Mouse (Mus musculus): ENCODE measurements at regions not wholly inside any gene's neighbourhood (a gene's known extent, or its start where the extent isn't known, plus 50 kb on each side); places are given as distances from the start of the nearest gene placed in this dataset.
A peak's percentile ranks its signal among the peaks of the same experiment; 100 is the strongest.

- Histone ChIP-seq H3K4me3 (ENCODE audit: low read depth, low read length) (no peak overlapping the region), H3K9me3 (ENCODE audit: low read length) (no peaks in the 10 kb centered on the region), H3K27me3 (ENCODE audit: insufficient read depth, low read length) (no peaks in the 10 kb centered on the region), H3K4me2 (ENCODE audit: low read depth) (no peak overlapping the region), H3K27ac (ENCODE audit: low read depth, low read length) (no peak overlapping the region), H3K9ac (no peak overlapping the region), H3K36me3 (ENCODE audit: insufficient read depth) (no peaks in the 10 kb centered on the region), H3K4me1 (ENCODE audit: insufficient read depth) (no peaks in the 10 kb centered on the region)
- DNase-seq = no peak
- TF ChIP-seq CTCF (IDR thresholded peaks at IDR 0.05; ENCODE audit: low read depth) = no peak
- WGBS = 85% methylated on average over 11 of the region's 11 CpGs
- ATAC-seq = no peak
Measured at GRCm38 (mm10) chr4:150724823-150725222, 72.8 kb upstream of the Slc45a1 start.

DNA sequence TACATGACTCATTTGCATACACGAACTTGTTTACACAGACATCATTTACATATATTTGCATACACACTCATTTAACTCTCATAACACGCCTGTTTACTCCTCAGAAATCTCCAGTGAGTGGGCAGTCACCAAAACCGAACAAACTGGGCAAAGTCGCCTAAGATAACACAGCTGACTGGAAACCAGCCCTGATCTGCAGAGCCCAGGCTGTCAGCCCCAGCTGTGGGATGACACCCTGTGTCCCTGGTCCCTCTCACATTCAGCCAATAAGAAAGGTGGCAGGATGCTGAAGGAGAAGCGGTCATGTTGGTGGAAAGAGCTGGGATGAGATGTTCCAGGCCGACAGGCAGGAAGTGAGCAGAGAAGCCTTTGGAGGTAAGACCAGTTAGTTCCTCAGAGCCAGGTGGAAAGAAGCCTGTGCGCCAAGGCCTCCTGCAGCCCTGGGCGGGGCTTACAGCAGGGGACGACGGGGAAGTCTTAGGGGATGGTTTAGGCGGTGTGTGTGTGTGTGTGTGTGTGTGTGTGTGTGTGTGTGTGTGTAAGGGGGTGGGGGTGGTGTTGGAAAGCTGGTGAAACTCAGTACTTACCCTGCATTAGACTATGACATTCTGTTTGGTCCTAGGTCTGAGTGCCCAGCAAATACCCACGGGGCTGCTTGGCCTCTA lies 69.8 kb upstream of the Slc45a1 start:
- TF ChIP-seq CTCF (IDR thresholded peaks at IDR 0.05; ENCODE audit: low read depth) = no peak
- Histone ChIP-seq H3K4me3 (ENCODE audit: low read depth, low read length) (no peak overlapping the region), H3K36me3 (ENCODE audit: insufficient read depth) (no peaks in the 10 kb centered on the region), H3K4me2 (ENCODE audit: low read depth) (no peak overlapping the region), H3K9me3 (ENCODE audit: low read length) (no peaks in the 10 kb centered on the region), H3K27ac (ENCODE audit: low read depth, low read length) (no peak overlapping the region), H3K9ac (no peak overlapping the region), H3K4me1 (ENCODE audit: insufficient read depth) (no peaks in the 10 kb centered on the region), H3K27me3 (ENCODE audit: insufficient read depth, low read length) (no peaks in the 10 kb centered on the region)
- WGBS = 40% methylated on average over 12 of the region's 12 CpGs
- DNase-seq (no peak), ATAC-seq (peak; percentile 23; the same call in 1 of the 2 replicates)

GRCm38 (mm10) chr4:150717866-150718265 lies 65.9 kb upstream of the Slc45a1 start:
- Histone ChIP-seq H3K36me3 (ENCODE audit: insufficient read depth) (no peaks in the 10 kb centered on the region), H3K27ac (ENCODE audit: low read depth, low read length) (no peak overlapping the region), H3K9me3 (ENCODE audit: low read length) (no peaks in the 10 kb centered on the region), H3K4me2 (ENCODE audit: low read depth) (no peak overlapping the region), H3K27me3 (ENCODE audit: insufficient read depth, low read length) (no peaks in the 10 kb centered on the region), H3K4me1 (ENCODE audit: insufficient read depth) (no peaks in the 10 kb centered on the region), H3K9ac (no peak overlapping the region), H3K4me3 (ENCODE audit: low read depth, low read length) (no peak overlapping the region)
- TF ChIP-seq CTCF (IDR thresholded peaks at IDR 0.05; ENCODE audit: low read depth) = no peak
- no peak for ATAC-seq
- 72% methylated on average over 7 of the region's 7 CpGs for WGBS
- DNase-seq = no peak

GRCm38 (mm10) chr4:150715051-150715450 lies 63.1 kb upstream of the Slc45a1 start:
- H3K27ac ChIP-seq (ENCODE audit: low read depth, low read length) = no peak overlapping the region
- DNase-seq (no peak), ATAC-seq (no peak)

DNA sequence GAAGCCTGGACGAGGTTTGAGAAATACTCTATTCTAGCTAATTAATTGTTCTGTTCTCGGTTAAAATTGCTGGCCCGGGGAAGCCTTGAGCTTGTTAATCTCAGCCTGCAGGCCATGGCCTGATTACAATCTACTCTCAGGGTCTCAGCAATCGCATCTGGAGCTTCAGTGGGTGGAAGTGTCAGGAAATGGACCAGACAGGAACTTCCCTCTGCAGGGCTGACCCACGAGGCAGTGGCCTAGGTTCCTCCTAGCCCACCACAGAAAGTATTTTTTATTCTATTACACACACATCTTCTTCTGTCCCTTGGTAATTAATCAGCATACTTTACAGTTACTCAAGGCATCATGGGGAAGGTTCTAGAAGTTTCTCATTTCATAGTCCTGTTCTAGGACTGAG lies 61.3 kb upstream of the Slc45a1 start:
- H3K4me2 ChIP-seq (ENCODE audit: low read depth) = no peak overlapping the region
- H3K27me3 ChIP-seq (ENCODE audit: insufficient read depth, low read length) = no peaks in the 10 kb centered on the region
- WGBS = 45% methylated on average over 5 of the region's 5 CpGs
- ATAC-seq = no peak
- H3K4me1 ChIP-seq (ENCODE audit: insufficient read depth) = no peaks in the 10 kb centered on the region
- 0 out of 2 replicates have a peak overlapping the region, but pooled peaks have one; percentile 15 for H3K27ac ChIP-seq (ENCODE audit: low read depth, low read length)
- H3K9ac ChIP-seq = no peak overlapping the region
- no peak overlapping the region for H3K4me3 ChIP-seq (ENCODE audit: low read depth, low read length)
- TF ChIP-seq CTCF (IDR thresholded peaks at IDR 0.05; ENCODE audit: low read depth) = no peak
- no peak for DNase-seq
- no peaks in the 10 kb centered on the region for H3K36me3 ChIP-seq (ENCODE audit: insufficient read depth)
- H3K9me3 ChIP-seq (ENCODE audit: low read length) = no peaks in the 10 kb centered on the region

More at GRCm38 (mm10) chr4:150715051-150715450, 63.1 kb upstream of the Slc45a1 start:
- no peak overlapping the region for H3K9ac ChIP-seq
- no peak for TF ChIP-seq CTCF (IDR thresholded peaks at IDR 0.05; ENCODE audit: low read depth)
- no peaks in the 10 kb centered on the region for H3K9me3 ChIP-seq (ENCODE audit: low read length)
- H3K27me3 ChIP-seq (ENCODE audit: insufficient read depth, low read length) = no peaks in the 10 kb centered on the region
- 83% methylated on average over 2 of the region's 2 CpGs for WGBS
- no peaks in the 10 kb centered on the region for H3K36me3 ChIP-seq (ENCODE audit: insufficient read depth)
- H3K4me1 ChIP-seq (ENCODE audit: insufficient read depth) = no peaks in the 10 kb centered on the region
- H3K4me2 ChIP-seq (ENCODE audit: low read depth) = no peak overlapping the region
- no peak overlapping the region for H3K4me3 ChIP-seq (ENCODE audit: low read depth, low read length)

- no peak for DNase-seq
- WGBS = 52% methylated on average over 10 of the region's 10 CpGs
- TF ChIP-seq CTCF (IDR thresholded peaks at IDR 0.05; ENCODE audit: low read depth) = no peak
Measured at GRCm38 (mm10) chr4:150712856-150713255, 60.9 kb upstream of the Slc45a1 start.

GRCm38 (mm10) chr4:150711646-150712045 lies 59.7 kb upstream of the Slc45a1 start:
- Histone ChIP-seq H3K9me3 (ENCODE audit: low read length) (no peaks in the 10 kb centered on the region), H3K4me3 (ENCODE audit: low read depth, low read length) (no peak overlapping the region), H3K27ac (ENCODE audit: low read depth, low read length) (no peak overlapping the region), H3K36me3 (ENCODE audit: insufficient read depth) (no peaks in the 10 kb centered on the region), H3K9ac (no peak overlapping the region), H3K27me3 (ENCODE audit: insufficient read depth, low read length) (no peaks in the 10 kb centered on the region), H3K4me1 (ENCODE audit: insufficient read depth) (no peaks in the 10 kb centered on the region), H3K4me2 (ENCODE audit: low read depth) (no peak overlapping the region)
- DNase-seq (no peak), ATAC-seq (no peak)
- TF ChIP-seq CTCF (IDR thresholded peaks at IDR 0.05; ENCODE audit: low read depth) = no peak
- 86% methylated on average over 6 of the region's 6 CpGs for WGBS

More at GRCm38 (mm10) chr4:150712856-150713255, 60.9 kb upstream of the Slc45a1 start:
- H3K4me3 ChIP-seq (ENCODE audit: low read depth, low read length) = no peak overlapping the region
- no peaks in the 10 kb centered on the region for H3K36me3 ChIP-seq (ENCODE audit: insufficient read depth)
- no peak overlapping the region for H3K4me2 ChIP-seq (ENCODE audit: low read depth)
- no peaks in the 10 kb centered on the region for H3K27me3 ChIP-seq (ENCODE audit: insufficient read depth, low read length)
- no peaks in the 10 kb centered on the region for H3K4me1 ChIP-seq (ENCODE audit: insufficient read depth)
- 0 out of 2 replicates have a peak overlapping the region, but pooled peaks have one; percentile 15 for H3K27ac ChIP-seq (ENCODE audit: low read depth, low read length)
- H3K9ac ChIP-seq = no peak overlapping the region
- no peak for ATAC-seq
- no peaks in the 10 kb centered on the region for H3K9me3 ChIP-seq (ENCODE audit: low read length)
